Mouse (Mus musculus) c-Kit-positive CD71-positive TER-119-positive erythroid progenitor cells, embryonic 14.5 days (primary cell): ENCODE measurements around the gene Map3k15.

Experiments used
- DNase-seq: peaks from one replicate; pipeline ENCODE4 v3.0.0-alpha.2; 2013; ENCODE audit warnings: low spot score

Map3k15 gene

GRCm38 (mm10) chrX:160135719-160136118 lies 147.5 kb downstream of the Map3k15 start:
- no peak for DNase-seq

GRCm38 (mm10) chrX:160136153-160136552 lies 147.9 kb downstream of the Map3k15 start:
- no peak for DNase-seq

GRCm38 (mm10) chrX:160137177-160137860 lies 149.1 kb downstream of the Map3k15 start:
- DNase-seq: no peak

- DNase-seq: peak; percentile 75
Observed at GRCm38 (mm10) chrX:160137861-160138717, 149.9 kb downstream of the Map3k15 start, which contains the start of gene Pdha1. Gene Pdha1, minus strand, starts transcription at chrX:160138413.

- DNase-seq: no peak
Observed at GRCm38 (mm10) chrX:160146806-160147205, 158.6 kb downstream of the Map3k15 start.

- DNase-seq: no peak
Observed at GRCm38 (mm10) chrX:160147406-160147805, 159.2 kb downstream of the Map3k15 start.

- no peak for DNase-seq
Observed at GRCm38 (mm10) chrX:160148859-160149258, 160.6 kb downstream of the Map3k15 start.

GRCm38 (mm10) chrX:160153147-160153815 lies 165.0 kb downstream of the Map3k15 start:
- no peak for DNase-seq

GRCm38 (mm10) chrX:160164259-160164658 lies 176.0 kb downstream of the Map3k15 start:
- DNase-seq: no peak

GRCm38 (mm10) chrX:160166246-160166985 lies 178.2 kb downstream of the Map3k15 start:
- DNase-seq: no peak

GRCm38 (mm10) chrX:160170150-160170549 lies 181.9 kb downstream of the Map3k15 start:
- DNase-seq: peak; percentile 31
